Mouse (Mus musculus) megakaryocyte, embryonic 14.5 days (primary cell): ENCODE measurements around the gene Tsc22d3.

ENCODE experiments used
- FLI1 ChIP-seq: IDR thresholded peaks from 2 replicates; pipeline ENCODE4 v1.6.1; 2012; ENCODE audit warnings: low read length, inconsistent platforms, mixed read lengths
- GATA1 ChIP-seq: IDR thresholded peaks from 3 replicates; pipeline ENCODE4 v1.6.1; 2012; ENCODE audit warnings: mixed read lengths, low read length, inconsistent platforms, borderline replicate concordance

DNA sequence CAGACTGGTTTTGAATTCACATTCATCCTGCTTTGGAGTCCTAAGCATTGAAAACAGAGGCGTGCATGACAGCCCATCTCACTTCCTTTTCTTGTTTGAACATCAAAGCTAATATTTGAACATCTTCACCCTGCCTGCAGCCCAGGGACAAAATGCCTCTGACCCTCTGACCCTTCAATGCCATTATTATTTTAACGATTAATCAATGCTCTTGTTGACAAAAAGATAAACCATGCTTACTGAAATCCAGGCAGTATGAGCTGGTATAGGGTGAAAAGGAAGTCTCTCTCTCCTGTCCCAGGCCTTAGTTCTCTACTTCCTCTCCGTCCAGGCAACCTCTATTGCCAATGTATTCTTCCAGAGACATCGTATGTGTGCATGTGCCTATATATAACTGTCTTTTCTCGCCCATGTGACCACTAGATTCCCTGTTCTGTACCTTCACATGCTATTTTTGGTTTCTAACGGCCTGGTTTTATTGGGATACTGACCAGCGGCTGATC, 106.9 kb downstream of the Tsc22d3 start:
- TF ChIP-seq GATA1 = no peak
- no peak for TF ChIP-seq FLI1
